Mouse (Mus musculus) heart, adult 2 months (tissue): ENCODE results near the gene Insr.

ENCODE experiments used
- CTCF ChIP-seq: fragments of 200-600 bp; IDR thresholded peaks from 2 replicates; pipeline ENCODE4 v1.8.1; 2022; ENCODE audit warnings: antibody characterized with exemption, mild to moderate bottlenecking, moderate library complexity
- EP300 ChIP-seq: fragments of 200-500 bp; IDR thresholded peaks from 2 replicates; pipeline ENCODE4 v1.6.1; 2011; ENCODE audit warnings: low read depth, low read length, control low read depth; ENCODE audit not compliant: insufficient read depth
- POLR2A ChIP-seq: fragments of 200-500 bp; IDR thresholded peaks from 2 replicates; pipeline ENCODE4 v1.6.1; 2011; ENCODE audit warnings: mild to moderate bottlenecking, low read depth, low read length, control low read depth; ENCODE audit not compliant: insufficient read depth

GRCm38 (mm10) chr8:3216541-3217092 is 62.8 kb downstream of the Insr start:
- no peak for TF ChIP-seq EP300
- no peak for TF ChIP-seq CTCF
- TF ChIP-seq POLR2A, result no peak
